Mouse (Mus musculus): ENCODE data around the gene Clec1b. TPM values are rescaled to one million over a fixed set of nuclear protein-coding genes. Genes with fewer than 3 reads are reported as not detected.

The Clec1b gene
- polyA plus RNA-seq, 1 experiment from 2014 or later = 1.6 TPM

GRCm38 (mm10) chr6:129383466-129383865, 13.6 kb upstream of the Clec1b start:
- Histone ChIP-seq H3K9ac (no peak overlapping the region), H3K9me3 (no peaks in the 10 kb centered on the region), H3K36me3 (no peaks in the 10 kb centered on the region), H3K4me2 (replicated peaks) (no peak overlapping the region), H3K27me3 (no peaks in the 10 kb centered on the region), H3K4me1 (no peaks in the 10 kb centered on the region), H3K4me3 (no peak overlapping the region), H3K27ac (no peak overlapping the region)
- WGBS = 56% methylated on average over 3 of the region's 3 CpGs
- ATAC-seq (ENCODE audit: low FRiP score, low read depth) = no peak

DNA sequence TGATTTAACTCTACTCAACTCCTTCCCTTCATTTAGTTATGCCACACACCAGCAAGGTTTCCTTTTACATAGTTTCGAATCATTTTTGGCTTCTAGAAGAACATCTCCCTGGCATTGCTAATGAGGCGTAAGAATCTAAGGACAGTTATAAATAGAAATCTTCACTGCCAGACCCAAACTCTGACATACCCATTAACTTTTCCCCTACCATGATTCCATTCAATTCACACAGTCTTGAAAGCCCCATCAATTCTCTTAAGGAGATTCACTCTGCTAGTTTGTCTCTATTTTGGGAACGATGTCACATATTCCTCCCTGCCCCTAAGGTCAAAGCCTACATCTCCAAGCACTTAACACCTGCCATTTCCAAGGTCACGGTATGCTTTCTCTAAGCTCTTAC, 12.1 kb upstream of the Clec1b start:
- Histone ChIP-seq H3K4me2 (replicated peaks) (no peak overlapping the region), H3K27me3 (no peaks in the 10 kb centered on the region), H3K36me3 (no peaks in the 10 kb centered on the region), H3K9ac (no peak overlapping the region), H3K9me3 (no peaks in the 10 kb centered on the region), H3K4me1 (no peaks in the 10 kb centered on the region), H3K27ac (no peak overlapping the region), H3K4me3 (no peak overlapping the region)
- ATAC-seq (ENCODE audit: low FRiP score, low read depth) = no peak
- WGBS = 87% methylated on average over 4 of the region's 4 CpGs

- Histone ChIP-seq H3K9ac (no peak within 1 kb of the TSS), H3K4me2 (replicated peaks) (no peak within 1 kb of the TSS), H3K9me3 (no peaks in the 10 kb centered on the region), H3K4me3 (no peak within 1 kb of the TSS), H3K36me3 (no peaks in the 10 kb centered on the region), H3K4me1 (no peaks in the 10 kb centered on the region), H3K27me3 (no peaks in the 10 kb centered on the region), H3K27ac (no peak within 1 kb of the TSS)
- no peak for ATAC-seq (ENCODE audit: low FRiP score, low read depth)
- WGBS = 96% methylated on average over 2 of the region's 2 CpGs
Observed at GRCm38 (mm10) chr6:129385774-129386173, 11.3 kb upstream of the Clec1b start, which contains the start of gene Clec12b. TSS of gene Clec12b (minus strand) at chr6:129385874.

GRCm38 (mm10) chr6:129393087-129393720, 3.9 kb upstream of the Clec1b start:
- no peaks in the 10 kb centered on the region for H3K36me3 ChIP-seq

GRCm38 (mm10) chr6:129393732-129394131, 3.4 kb upstream of the Clec1b start:
- ATAC-seq (ENCODE audit: low FRiP score, low read depth) = no peak
- Histone ChIP-seq H3K27ac (no peak overlapping the region), H3K9me3 (no peaks in the 10 kb centered on the region), H3K9ac (no peak overlapping the region), H3K27me3 (no peaks in the 10 kb centered on the region), H3K4me3 (no peak overlapping the region), H3K4me1 (no peaks in the 10 kb centered on the region), H3K4me2 (replicated peaks) (no peak overlapping the region), H3K36me3 (no peaks in the 10 kb centered on the region)
- 73% methylated on average over 6 of the region's 6 CpGs for WGBS

More at GRCm38 (mm10) chr6:129393087-129393720, 3.9 kb upstream of the Clec1b start:
- ATAC-seq (ENCODE audit: low FRiP score, low read depth) = no peak
- Histone ChIP-seq H3K4me3 (no peak overlapping the region), H3K27ac (no peak overlapping the region), H3K9ac (no peak overlapping the region), H3K27me3 (no peaks in the 10 kb centered on the region), H3K4me2 (replicated peaks) (no peak overlapping the region), H3K9me3 (no peaks in the 10 kb centered on the region), H3K4me1 (no peaks in the 10 kb centered on the region)
- 29% methylated on average over 2 of the region's 2 CpGs for WGBS

GRCm38 (mm10) chr6:129399945-129400344, 2.8 kb downstream of the Clec1b start:
- Histone ChIP-seq H3K9me3 (no peaks in the 10 kb centered on the region), H3K27ac (no peak overlapping the region), H3K9ac (no peak overlapping the region), H3K4me2 (replicated peaks) (no peak overlapping the region), H3K36me3 (no peaks in the 10 kb centered on the region), H3K27me3 (no peaks in the 10 kb centered on the region), H3K4me1 (no peaks in the 10 kb centered on the region), H3K4me3 (no peak overlapping the region)
- no peak for ATAC-seq (ENCODE audit: low FRiP score, low read depth)
- WGBS = 72% methylated on average over 6 of the region's 6 CpGs

DNA sequence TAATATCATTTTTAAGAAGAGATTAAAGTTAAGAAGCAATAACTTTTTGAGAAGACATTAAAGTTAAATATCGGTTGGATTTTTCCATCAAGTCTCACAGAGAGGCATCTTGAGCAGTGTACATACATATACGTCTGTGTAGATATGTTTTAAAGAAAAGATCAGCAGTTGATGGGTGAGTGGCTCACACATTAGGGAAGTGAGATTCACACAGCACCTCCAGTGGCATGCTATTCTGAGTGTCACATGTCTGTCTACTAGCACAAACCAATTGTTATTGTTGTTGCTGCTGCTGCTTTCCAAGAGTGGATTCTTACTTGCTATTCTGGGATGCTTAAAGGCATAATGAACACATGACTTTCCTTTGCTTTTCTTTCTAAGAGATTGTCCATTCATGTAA, 5.3 kb downstream of the Clec1b start:
- H3K4me3 ChIP-seq = no peak overlapping the region
- WGBS = 87% methylated on average over 2 of the region's 2 CpGs
- no peaks in the 10 kb centered on the region for H3K36me3 ChIP-seq
- no peaks in the 10 kb centered on the region for H3K4me1 ChIP-seq
- no peak for ATAC-seq (ENCODE audit: low FRiP score, low read depth)
- H3K9ac ChIP-seq = no peak overlapping the region
- H3K27me3 ChIP-seq = no peaks in the 10 kb centered on the region
- H3K9me3 ChIP-seq = no peaks in the 10 kb centered on the region
- H3K4me2 ChIP-seq (replicated peaks) = no peak overlapping the region
- no peak overlapping the region for H3K27ac ChIP-seq

DNA sequence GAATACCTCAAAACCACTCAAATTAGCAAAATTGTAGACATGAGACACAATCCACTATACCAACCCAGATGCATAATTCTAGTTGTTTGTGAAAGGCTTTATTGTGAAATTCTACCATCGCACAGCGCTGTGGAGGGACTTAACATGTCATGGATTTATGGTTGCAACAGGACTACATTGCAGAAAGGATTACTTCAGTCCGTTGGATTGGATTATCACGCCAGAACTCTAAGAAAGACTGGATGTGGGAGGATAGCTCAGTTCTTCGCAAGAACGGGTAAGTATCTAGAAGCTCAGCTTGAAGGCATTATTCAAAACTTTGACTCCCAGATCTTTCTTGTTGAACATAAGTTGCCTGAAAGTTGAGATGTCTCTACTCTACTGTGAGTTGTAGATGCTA, 6.3 kb downstream of the Clec1b start:
- H3K27ac ChIP-seq = no peak overlapping the region
- H3K4me2 ChIP-seq (replicated peaks) = no peak overlapping the region
- H3K9me3 ChIP-seq = no peaks in the 10 kb centered on the region
- H3K27me3 ChIP-seq = no peaks in the 10 kb centered on the region
- 78% methylated on average over 6 of the region's 6 CpGs for WGBS
- H3K9ac ChIP-seq = no peak overlapping the region
- H3K36me3 ChIP-seq = no peaks in the 10 kb centered on the region
- no peak for ATAC-seq (ENCODE audit: low FRiP score, low read depth)
- H3K4me1 ChIP-seq = no peaks in the 10 kb centered on the region
- H3K4me3 ChIP-seq = no peak overlapping the region

GRCm38 (mm10) chr6:129405999-129406398, 8.9 kb downstream of the Clec1b start:
- Histone ChIP-seq H3K4me2 (replicated peaks) (no peak overlapping the region), H3K9me3 (no peaks in the 10 kb centered on the region), H3K27me3 (no peaks in the 10 kb centered on the region), H3K27ac (no peak overlapping the region), H3K4me3 (no peak overlapping the region), H3K4me1 (no peaks in the 10 kb centered on the region), H3K36me3 (no peaks in the 10 kb centered on the region), H3K9ac (no peak overlapping the region)
- no peak for ATAC-seq (ENCODE audit: low FRiP score, low read depth)

GRCm38 (mm10) chr6:129407324-129407723, 10.2 kb downstream of the Clec1b start:
- no peaks in the 10 kb centered on the region for H3K4me1 ChIP-seq
- no peak overlapping the region for H3K4me3 ChIP-seq
- H3K36me3 ChIP-seq = no peaks in the 10 kb centered on the region
- no peak for ATAC-seq (ENCODE audit: low FRiP score, low read depth)
- H3K9ac ChIP-seq = no peak overlapping the region
- H3K9me3 ChIP-seq = no peaks in the 10 kb centered on the region
- no peaks in the 10 kb centered on the region for H3K27me3 ChIP-seq
- WGBS = 38% methylated on average over 2 of the region's 2 CpGs
- H3K27ac ChIP-seq = no peak overlapping the region
- no peak overlapping the region for H3K4me2 ChIP-seq (replicated peaks)

DNA sequence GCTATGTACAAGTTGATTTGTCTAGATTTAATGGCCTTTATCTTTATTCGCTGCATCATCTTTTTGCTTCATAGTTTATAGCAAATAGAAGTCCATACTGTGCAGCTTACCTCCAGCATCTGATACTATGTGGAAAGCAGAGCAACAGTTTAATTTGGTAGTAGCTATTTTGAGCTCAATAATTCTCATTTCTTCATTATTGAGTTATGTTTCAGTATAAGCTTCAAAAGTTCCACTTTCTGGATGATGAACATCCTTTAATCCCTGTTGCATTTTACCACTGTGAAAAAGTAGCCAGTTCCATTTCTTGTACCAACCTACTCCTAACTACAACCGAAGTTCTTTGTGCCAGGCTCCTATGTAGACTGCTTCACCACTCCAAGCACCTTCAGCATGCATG, 11.5 kb downstream of the Clec1b start, which contains the start of gene Clec9a:
Gene Clec9a (plus strand): TSS at position 301 of the 400 bp plus-strand sequence.
- no peak within 1 kb of the TSS for H3K27ac ChIP-seq
- H3K36me3 ChIP-seq = no peaks in the 10 kb centered on the region
- no peak within 1 kb of the TSS for H3K4me3 ChIP-seq
- H3K4me2 ChIP-seq (replicated peaks) = no peak within 1 kb of the TSS
- no peaks in the 10 kb centered on the region for H3K27me3 ChIP-seq
- H3K9me3 ChIP-seq = no peaks in the 10 kb centered on the region
- H3K9ac ChIP-seq = no peak within 1 kb of the TSS
- no peak for ATAC-seq (ENCODE audit: low FRiP score, low read depth)
- 89% methylated on average over 2 of the region's 2 CpGs for WGBS
- no peaks in the 10 kb centered on the region for H3K4me1 ChIP-seq

GRCm38 (mm10) chr6:129414177-129414576, 17.1 kb downstream of the Clec1b start:
- WGBS = 79% methylated on average over 1 of the region's 1 CpGs
- Histone ChIP-seq H3K9ac (no peak overlapping the region), H3K36me3 (no peaks in the 10 kb centered on the region), H3K9me3 (no peaks in the 10 kb centered on the region), H3K4me1 (no peaks in the 10 kb centered on the region), H3K4me3 (no peak overlapping the region), H3K4me2 (replicated peaks) (no peak overlapping the region), H3K27ac (no peak overlapping the region), H3K27me3 (no peaks in the 10 kb centered on the region)
- ATAC-seq (ENCODE audit: low FRiP score, low read depth) = no peak

- H3K27ac ChIP-seq = no peak overlapping the region
- H3K9me3 ChIP-seq = no peaks in the 10 kb centered on the region
- no peaks in the 10 kb centered on the region for H3K27me3 ChIP-seq
- no peak overlapping the region for H3K9ac ChIP-seq
- H3K4me3 ChIP-seq = no peak overlapping the region
- H3K36me3 ChIP-seq = no peaks in the 10 kb centered on the region
- peaks cover 15% of the 10 kb centered on the region for H3K4me1 ChIP-seq
- no peak for ATAC-seq (ENCODE audit: low FRiP score, low read depth)
- no peak overlapping the region for H3K4me2 ChIP-seq (replicated peaks)
- 88% methylated on average over 3 of the region's 3 CpGs for WGBS
Observed at GRCm38 (mm10) chr6:129422311-129422710, 25.2 kb downstream of the Clec1b start.

All from limb, embryonic 13.5 days (tissue).